In the genomic region with DNA sequence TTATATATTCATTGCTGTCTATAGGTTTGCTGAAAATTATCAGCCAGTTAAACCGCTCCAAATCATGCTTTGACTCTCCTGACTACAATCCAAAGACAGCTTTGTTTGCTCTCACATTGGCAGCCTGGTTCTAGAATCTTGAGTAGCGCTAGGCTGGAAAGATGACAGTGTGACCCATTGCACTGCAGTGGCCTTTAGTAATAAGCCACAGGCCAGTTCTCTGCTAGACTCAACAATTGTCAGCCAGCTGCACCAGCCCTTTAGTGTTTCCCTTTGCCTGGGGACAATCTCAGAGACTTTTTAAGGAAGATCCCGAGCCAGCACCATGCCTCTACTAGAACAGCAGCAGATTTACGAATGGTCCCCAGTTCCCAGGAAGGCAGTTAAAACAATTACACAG, we compare ENCODE assay signal across 16 mouse cellular contexts.
"Had no signal": no experiment of that assay in that cellular context is flagged by ENCODE, and none has a peak within 500 bp of the region (broad histone marks: within the 10 kb centered on the region; RNA-seq: fewer than 3 reads in every experiment).

No protein-coding gene starts in this region.

- H3K4me1 ChIP-seq: neural tube, embryonic 13.5 days; neural tube, embryonic 15.5 days; stomach, embryonic 15.5 days had no signal

- H3K4me2 ChIP-seq: neural tube, embryonic 13.5 days; neural tube, embryonic 15.5 days; stomach, embryonic 15.5 days had no signal

- H3K4me3 ChIP-seq: neural tube, embryonic 13.5 days; neural tube, embryonic 15.5 days; stomach, embryonic 15.5 days had no signal

- H3K9me3 ChIP-seq: neural tube, embryonic 13.5 days; neural tube, embryonic 15.5 days; stomach, embryonic 15.5 days had no signal

- H3K27me3 ChIP-seq: neural tube, embryonic 13.5 days; neural tube, embryonic 15.5 days; stomach, embryonic 15.5 days had no signal

- H3K36me3 ChIP-seq: neural tube, embryonic 13.5 days; neural tube, embryonic 15.5 days; stomach, embryonic 15.5 days had no signal

- H3K27ac ChIP-seq: neural tube, embryonic 13.5 days; neural tube, embryonic 15.5 days; stomach, postnatal 0 days had no signal

- DNase-seq: retina, postnatal 1 day; right cerebral cortex, adult 18-20 months; right cerebral cortex, postnatal 14 days; right cerebral cortex, postnatal 25 days; right cerebral cortex, postnatal 4 days; spleen, adult 18-20 months; thymus, adult 18-20 months; thymus, adult 2 months; thymus, postnatal 14 days; thymus, postnatal 25 days; thymus, postnatal 36 days; thymus, postnatal 4 days had no signal

- H3K9ac ChIP-seq: neural tube, embryonic 13.5 days; neural tube, embryonic 15.5 days; stomach, embryonic 15.5 days had no signal
